Mouse (Mus musculus): ENCODE results near the gene Atp2c2. TPM values are rescaled to one million over a fixed set of nuclear protein-coding genes. Genes with fewer than 3 reads are reported as not detected.

Gene Atp2c2
- polyA plus RNA-seq, 1 experiment from 2014 or later, result 2.4 TPM

GRCm38 (mm10) chr8:119761692-119762091, 61.9 kb downstream of the Atp2c2 start:
- H3K9me3 ChIP-seq (ENCODE audit: control insufficient read depth), result no peaks in the 10 kb centered on the region
- no peak overlapping the region for H3K4me3 ChIP-seq (ENCODE audit: low read depth, low read length)
- ATAC-seq, result no peak
- no peak overlapping the region for H3K4me2 ChIP-seq (replicated peaks; ENCODE audit: low read depth)
- peaks cover 34% of the 10 kb centered on the region for H3K36me3 ChIP-seq (ENCODE audit: control insufficient read depth, insufficient read depth)
- H3K4me1 ChIP-seq (replicated peaks; ENCODE audit: control insufficient read depth, insufficient read depth, low read length), result no peaks in the 10 kb centered on the region
- no peak overlapping the region for H3K27ac ChIP-seq (ENCODE audit: low read depth, low read length)
- WGBS, result 92% methylated on average over 11 of the region's 11 CpGs
- no peaks in the 10 kb centered on the region for H3K27me3 ChIP-seq (replicated peaks; ENCODE audit: control insufficient read depth, insufficient read depth, low read length)
- TF ChIP-seq CTCF (IDR thresholded peaks at IDR 0.05; ENCODE audit: low read depth), result no peak
- H3K9ac ChIP-seq (ENCODE audit: low read depth, low read length), result no peak overlapping the region

- TF ChIP-seq CTCF (IDR thresholded peaks at IDR 0.05; ENCODE audit: low read depth), result no peak
- peaks cover 40% of the 10 kb centered on the region for H3K36me3 ChIP-seq (ENCODE audit: control insufficient read depth, insufficient read depth)
- H3K9ac ChIP-seq (ENCODE audit: low read depth, low read length), result no peak overlapping the region
- no peaks in the 10 kb centered on the region for H3K27me3 ChIP-seq (replicated peaks; ENCODE audit: control insufficient read depth, insufficient read depth, low read length)
- H3K27ac ChIP-seq (ENCODE audit: low read depth, low read length), result no peak overlapping the region
- H3K4me3 ChIP-seq (ENCODE audit: low read depth, low read length), result no peak overlapping the region
- 88% methylated on average over 21 of the region's 21 CpGs for WGBS
- H3K4me1 ChIP-seq (replicated peaks; ENCODE audit: control insufficient read depth, insufficient read depth, low read length), result no peaks in the 10 kb centered on the region
- no peaks in the 10 kb centered on the region for H3K9me3 ChIP-seq (ENCODE audit: control insufficient read depth)
- ATAC-seq, result no peak
- no peak overlapping the region for H3K4me2 ChIP-seq (replicated peaks; ENCODE audit: low read depth)
These were observed 62.7 kb downstream of the Atp2c2 start for GRCm38 (mm10) chr8:119762226-119763220.

- peaks cover 56% of the 10 kb centered on the region for H3K36me3 ChIP-seq (ENCODE audit: control insufficient read depth, insufficient read depth)
- H3K4me3 ChIP-seq (ENCODE audit: low read depth, low read length), result no peak overlapping the region
- ATAC-seq, result no peak
- no peaks in the 10 kb centered on the region for H3K4me1 ChIP-seq (replicated peaks; ENCODE audit: control insufficient read depth, insufficient read depth, low read length)
- no peak for TF ChIP-seq CTCF (IDR thresholded peaks at IDR 0.05; ENCODE audit: low read depth)
- H3K4me2 ChIP-seq (replicated peaks; ENCODE audit: low read depth), result no peak overlapping the region
- no peaks in the 10 kb centered on the region for H3K9me3 ChIP-seq (ENCODE audit: control insufficient read depth)
- 87% methylated on average over 10 of the region's 10 CpGs for WGBS
- no peak overlapping the region for H3K9ac ChIP-seq (ENCODE audit: low read depth, low read length)
- H3K27me3 ChIP-seq (replicated peaks; ENCODE audit: control insufficient read depth, insufficient read depth, low read length), result no peaks in the 10 kb centered on the region
- no peak overlapping the region for H3K27ac ChIP-seq (ENCODE audit: low read depth, low read length)
These were observed 65.5 kb downstream of the Atp2c2 start for GRCm38 (mm10) chr8:119765311-119765710.

GRCm38 (mm10) chr8:119765761-119766444, 66.1 kb downstream of the Atp2c2 start:
- Histone ChIP-seq H3K4me1 (replicated peaks; ENCODE audit: control insufficient read depth, insufficient read depth, low read length) (no peaks in the 10 kb centered on the region), H3K27me3 (replicated peaks; ENCODE audit: control insufficient read depth, insufficient read depth, low read length) (no peaks in the 10 kb centered on the region), H3K4me2 (replicated peaks; ENCODE audit: low read depth) (no peak overlapping the region), H3K36me3 (ENCODE audit: control insufficient read depth, insufficient read depth) (peaks cover 57% of the 10 kb centered on the region), H3K27ac (ENCODE audit: low read depth, low read length) (no peak overlapping the region), H3K4me3 (ENCODE audit: low read depth, low read length) (no peak overlapping the region), H3K9me3 (ENCODE audit: control insufficient read depth) (no peaks in the 10 kb centered on the region), H3K9ac (ENCODE audit: low read depth, low read length) (no peak overlapping the region)
- ATAC-seq, result peak; percentile 10; the same call in 1 of the 2 replicates
- TF ChIP-seq CTCF (IDR thresholded peaks at IDR 0.05; ENCODE audit: low read depth), result no peak
- WGBS, result 68% methylated on average over 22 of the region's 22 CpGs

GRCm38 (mm10) chr8:119776668-119777245, 76.9 kb downstream of the Atp2c2 start:
- no peak overlapping the region for H3K4me3 ChIP-seq (ENCODE audit: low read depth, low read length)
- no peak overlapping the region for H3K9ac ChIP-seq (ENCODE audit: low read depth, low read length)
- H3K4me2 ChIP-seq (replicated peaks; ENCODE audit: low read depth), result no peak overlapping the region
- H3K27me3 ChIP-seq (replicated peaks; ENCODE audit: control insufficient read depth, insufficient read depth, low read length), result no peaks in the 10 kb centered on the region
- no peak for ATAC-seq
- 75% methylated on average over 7 of the region's 7 CpGs for WGBS
- H3K27ac ChIP-seq (ENCODE audit: low read depth, low read length), result no peak overlapping the region
- no peaks in the 10 kb centered on the region for H3K9me3 ChIP-seq (ENCODE audit: control insufficient read depth)
- TF ChIP-seq CTCF (IDR thresholded peaks at IDR 0.05; ENCODE audit: low read depth), result no peak
- no peaks in the 10 kb centered on the region for H3K36me3 ChIP-seq (ENCODE audit: control insufficient read depth, insufficient read depth)
- peaks cover 6% of the 10 kb centered on the region for H3K4me1 ChIP-seq (replicated peaks; ENCODE audit: control insufficient read depth, insufficient read depth, low read length)

- no peaks in the 10 kb centered on the region for H3K27me3 ChIP-seq (replicated peaks; ENCODE audit: control insufficient read depth, insufficient read depth, low read length)
These were observed 78.0 kb downstream of the Atp2c2 start for GRCm38 (mm10) chr8:119777765-119778164.

More at GRCm38 (mm10) chr8:119777765-119778164, 78.0 kb downstream of the Atp2c2 start:
- peak overlapping the region; percentile 60 for H3K9ac ChIP-seq (ENCODE audit: low read depth, low read length)
- TF ChIP-seq CTCF (IDR thresholded peaks at IDR 0.05; ENCODE audit: low read depth), result no peak; the same call in 1 of the 2 replicates
- peaks cover 6% of the 10 kb centered on the region for H3K4me1 ChIP-seq (replicated peaks; ENCODE audit: control insufficient read depth, insufficient read depth, low read length)
- H3K4me3 ChIP-seq (ENCODE audit: low read depth, low read length), result peak overlapping the region; percentile 55
- H3K36me3 ChIP-seq (ENCODE audit: control insufficient read depth, insufficient read depth), result no peaks in the 10 kb centered on the region
- WGBS, result 11% methylated on average over 7 of the region's 7 CpGs
- peak overlapping the region; percentile 60 for H3K27ac ChIP-seq (ENCODE audit: low read depth, low read length)
- ATAC-seq, result peak; percentile 17
- no peaks in the 10 kb centered on the region for H3K9me3 ChIP-seq (ENCODE audit: control insufficient read depth)
- peak overlapping the region; percentile 76 for H3K4me2 ChIP-seq (replicated peaks; ENCODE audit: low read depth)
